Mouse (Mus musculus) thymus, adult 18-20 months (tissue): ENCODE data around the gene Cln6.

Experiments
- DNase-seq, 2 experiments: peaks; one replicate each; pipeline ENCODE4 v3.0.0; 2022; ENCODE audit warnings: mixed read lengths in 2 of 2

The Cln6 gene

GRCm38 (mm10) chr9:62894486-62894885 lies 55.9 kb downstream of the Cln6 start:
- DNase-seq = no peak
